Mouse (Mus musculus) embryo, embryonic 10 days (tissue): ENCODE data around the gene Atp6v1g3.

Experiments
- DNase-seq: peaks from one replicate; pipeline ENCODE4 v3.0.0-alpha.2; 2015; ENCODE audit warnings: low spot score

Atp6v1g3 gene

GRCm38 (mm10) chr1:138273438-138273837, at the start of gene Atp6v1g3:
Gene Atp6v1g3, plus strand, starts transcription at chr1:138273738.
- no peak for DNase-seq

GRCm38 (mm10) chr1:138233051-138233450, 40.5 kb upstream of the Atp6v1g3 start:
- DNase-seq = no peak

- no peak for DNase-seq
Observed at GRCm38 (mm10) chr1:138237252-138237651, 36.3 kb upstream of the Atp6v1g3 start.

- DNase-seq = no peak
Observed at GRCm38 (mm10) chr1:138243947-138244346, 29.6 kb upstream of the Atp6v1g3 start.

DNA sequence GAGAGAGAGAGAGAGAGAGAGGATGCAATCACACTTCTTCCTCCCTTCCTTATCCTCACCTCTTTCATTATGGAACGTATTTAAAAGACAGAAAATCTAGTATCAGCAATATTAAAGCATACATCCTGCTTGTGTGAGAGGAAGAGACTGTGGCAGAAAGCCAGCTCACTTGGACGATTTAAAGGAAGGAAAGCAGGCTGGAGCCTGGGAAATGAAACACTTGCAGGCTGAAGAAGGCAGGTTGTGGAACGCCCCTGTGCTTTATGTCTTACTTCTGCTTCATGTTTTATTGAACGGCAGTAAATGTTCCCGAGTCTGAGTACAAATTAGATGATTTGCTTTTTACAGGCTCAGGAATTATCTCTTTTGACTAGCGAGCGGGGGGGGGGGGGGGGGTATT, 29.1 kb upstream of the Atp6v1g3 start:
- no peak for DNase-seq

- no peak for DNase-seq
Observed at GRCm38 (mm10) chr1:138245103-138245502, 28.4 kb upstream of the Atp6v1g3 start.

DNA sequence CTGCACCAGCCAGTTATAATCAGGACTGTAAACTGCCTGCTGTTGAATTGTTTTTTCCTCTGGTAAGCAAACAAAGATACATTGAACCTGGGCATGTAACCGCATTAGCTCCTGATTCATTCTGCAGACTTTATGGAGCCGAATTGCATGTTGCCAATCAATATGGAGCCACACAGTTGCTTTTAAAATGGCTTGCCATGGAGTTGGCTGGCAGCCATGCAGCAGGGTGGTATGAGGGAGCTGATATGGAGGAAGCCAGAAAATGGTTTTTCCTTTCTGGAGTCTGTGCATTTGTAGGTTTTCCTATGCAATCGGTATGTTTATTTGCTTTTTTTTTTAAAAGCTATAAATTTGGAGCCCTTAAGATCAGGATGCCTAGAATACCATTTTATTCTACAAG, 28.0 kb upstream of the Atp6v1g3 start:
- no peak for DNase-seq

GRCm38 (mm10) chr1:138246438-138247164, 26.9 kb upstream of the Atp6v1g3 start:
- DNase-seq = no peak

DNA sequence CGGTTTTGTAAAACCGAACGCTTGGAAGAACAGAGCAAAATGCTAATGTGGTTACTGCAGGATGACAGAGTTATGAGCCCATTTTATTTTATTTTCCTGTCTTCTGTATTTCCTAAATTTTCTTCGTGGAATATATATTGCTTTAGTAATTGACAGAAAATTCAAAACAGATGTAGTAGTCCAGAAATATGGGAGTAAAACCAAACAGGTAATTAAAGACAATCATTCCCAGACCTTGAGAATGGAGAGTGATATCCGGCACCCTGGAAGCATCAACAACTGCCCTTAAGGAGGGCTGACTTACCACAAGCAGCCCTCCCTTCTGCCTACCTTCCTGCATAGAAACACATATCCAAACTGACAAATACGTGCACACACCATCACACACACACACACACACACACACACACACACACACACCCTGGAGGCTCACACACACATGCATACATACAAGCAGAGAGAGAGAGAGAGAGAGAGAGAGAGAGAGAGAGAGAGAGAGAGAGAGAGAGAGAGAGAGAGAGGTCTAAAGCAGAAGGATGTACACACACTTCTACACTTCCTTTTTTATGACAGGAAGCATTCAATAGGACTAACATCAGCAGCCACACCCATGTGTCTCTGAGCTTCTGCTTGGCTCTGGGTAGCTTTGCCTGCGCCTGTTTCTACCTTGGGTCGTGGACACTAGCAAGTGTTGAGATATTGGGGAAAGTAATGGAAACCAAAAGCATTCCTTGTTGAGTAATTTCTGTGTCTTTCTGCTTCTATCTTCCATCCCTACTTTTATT, 25.6 kb upstream of the Atp6v1g3 start:
- peak; percentile 8 for DNase-seq

- no peak for DNase-seq
Observed at GRCm38 (mm10) chr1:138248770-138249169, 24.8 kb upstream of the Atp6v1g3 start.

GRCm38 (mm10) chr1:138250951-138251350, 22.6 kb upstream of the Atp6v1g3 start:
- no peak for DNase-seq

DNA sequence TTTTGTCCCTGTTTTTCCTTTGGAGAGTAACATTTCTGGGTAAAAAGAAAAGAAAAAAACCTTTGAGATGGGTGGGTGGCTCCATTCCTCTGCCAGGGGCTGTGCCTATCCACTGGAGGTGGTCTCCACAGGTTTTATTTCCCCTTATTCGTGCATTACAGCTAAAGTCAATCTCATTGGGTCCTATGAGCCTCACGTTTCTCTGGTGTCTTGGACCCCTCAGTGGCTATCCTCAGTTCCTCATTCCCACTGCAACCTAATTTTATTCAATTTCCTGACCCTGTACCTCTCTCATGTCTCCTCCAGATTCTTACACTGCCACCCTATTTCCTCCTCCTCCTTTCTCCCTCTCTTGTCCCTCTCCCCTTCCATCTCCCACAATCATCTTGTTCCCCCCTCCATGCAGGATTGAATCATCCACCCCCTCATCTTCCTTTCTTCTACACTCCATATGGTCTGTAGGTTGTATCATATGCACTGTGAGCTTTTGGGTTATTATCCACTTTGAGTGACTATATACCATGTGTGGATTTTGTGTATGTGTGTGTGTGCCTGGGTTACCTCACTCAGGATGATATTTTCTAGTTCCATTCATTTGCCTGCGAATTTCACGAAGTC, 17.3 kb upstream of the Atp6v1g3 start:
- no peak for DNase-seq

GRCm38 (mm10) chr1:138258758-138259157, 14.8 kb upstream of the Atp6v1g3 start:
- no peak for DNase-seq

DNA sequence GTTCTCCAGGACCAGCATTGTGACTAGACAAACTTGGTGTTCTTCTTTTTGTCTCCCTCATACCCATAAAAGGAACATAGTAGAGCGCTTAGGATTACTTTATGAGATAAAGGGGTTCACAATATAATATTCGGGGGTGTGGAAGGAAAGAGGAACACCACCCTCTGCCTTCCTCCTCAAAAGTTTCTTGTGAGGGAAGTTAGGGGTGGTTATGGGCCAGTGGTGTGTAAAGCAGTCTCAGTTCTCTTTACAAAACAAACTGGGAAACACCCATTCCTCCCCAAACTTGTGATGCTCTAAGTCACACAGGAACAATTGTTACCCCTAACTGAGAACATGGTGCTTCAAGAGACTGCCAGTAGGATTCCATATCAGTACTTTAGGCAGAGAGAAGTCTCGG, 12.0 kb upstream of the Atp6v1g3 start:
- DNase-seq = no peak

DNA sequence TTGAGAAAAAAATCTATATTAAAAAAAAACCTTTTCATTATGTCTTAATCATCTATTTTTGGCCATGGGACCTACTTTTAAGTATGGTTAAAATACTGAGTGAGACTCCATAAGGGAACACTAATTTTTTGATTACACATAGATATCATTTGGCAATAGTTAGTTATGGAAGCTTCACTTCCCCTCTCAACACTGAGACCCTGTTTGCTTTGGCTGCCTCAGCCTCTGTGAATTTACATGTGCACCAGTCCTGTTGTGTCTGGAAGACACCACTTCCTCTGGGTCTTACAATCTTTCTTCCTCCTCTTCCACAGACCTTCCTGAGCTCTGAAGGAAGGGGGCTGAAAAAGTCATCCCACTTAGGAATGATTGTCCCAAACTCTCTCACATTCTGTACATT, 11.1 kb upstream of the Atp6v1g3 start:
- DNase-seq = no peak

- DNase-seq = no peak
Observed at GRCm38 (mm10) chr1:138267465-138268055, 6.0 kb upstream of the Atp6v1g3 start.

- no peak for DNase-seq
Observed at GRCm38 (mm10) chr1:138274930-138275329, 1.4 kb downstream of the Atp6v1g3 start.

- no peak for DNase-seq
Observed at GRCm38 (mm10) chr1:138275859-138276258, 2.3 kb downstream of the Atp6v1g3 start.

- DNase-seq = no peak
Observed at GRCm38 (mm10) chr1:138281139-138281538, 7.6 kb downstream of the Atp6v1g3 start.

DNA sequence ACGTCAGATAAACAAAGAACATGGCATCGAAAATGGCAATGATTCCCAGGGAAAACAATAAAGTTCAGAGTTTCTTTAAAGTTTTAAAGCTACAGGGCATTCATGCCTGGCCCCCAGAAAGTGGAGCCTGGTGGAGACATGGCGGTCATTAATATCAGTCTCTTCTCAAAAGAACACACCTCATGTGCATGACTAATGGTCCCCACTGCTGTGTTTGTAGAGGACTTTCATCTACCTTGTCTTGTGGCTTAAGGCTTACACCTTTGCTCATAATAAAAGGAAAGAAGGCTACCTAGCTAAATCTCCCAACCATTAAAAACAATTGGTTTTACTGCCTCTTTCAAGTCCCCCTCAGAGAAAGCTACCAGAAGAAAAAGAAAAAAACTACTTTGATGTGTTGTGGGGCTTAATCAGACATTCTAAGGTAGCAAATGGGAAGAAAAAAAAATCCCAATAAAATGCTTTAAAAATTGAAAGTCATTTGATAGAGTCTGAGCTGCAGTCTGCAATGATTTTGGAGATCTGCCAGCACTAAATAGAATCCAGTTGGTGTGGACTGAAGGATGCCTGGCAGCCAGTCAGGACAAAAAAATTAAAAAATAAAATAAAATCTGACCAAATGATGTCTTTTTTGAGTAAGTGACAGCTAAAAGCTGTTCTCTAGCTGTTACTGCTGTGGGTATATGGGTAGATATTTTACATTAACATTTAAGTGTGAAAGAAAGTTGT, 9.0 kb downstream of the Atp6v1g3 start:
- DNase-seq = no peak

- no peak for DNase-seq
Observed at GRCm38 (mm10) chr1:138287665-138288064, 14.1 kb downstream of the Atp6v1g3 start.

DNA sequence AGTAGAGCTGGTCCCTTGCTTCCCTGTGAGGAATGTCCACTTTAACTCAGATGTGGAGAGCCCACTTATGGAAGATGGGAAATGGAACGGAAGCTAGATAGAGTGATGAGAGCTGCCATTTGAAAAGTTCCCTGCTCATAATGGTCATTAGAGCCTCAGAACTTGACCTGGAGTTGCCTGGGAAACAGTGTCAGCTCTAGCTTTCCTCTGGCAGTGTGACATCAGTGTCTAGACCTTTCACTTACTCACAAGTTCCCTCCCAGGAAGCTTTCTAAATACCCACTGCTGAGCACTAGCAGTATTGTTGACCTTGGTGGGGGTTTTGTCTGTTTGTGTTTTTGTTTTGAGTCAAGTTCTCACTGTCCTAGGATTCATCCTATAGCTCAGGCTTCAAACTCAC, 15.2 kb downstream of the Atp6v1g3 start:
- DNase-seq = no peak
